Mouse (Mus musculus) brain, embryonic 14.5 days (tissue): ENCODE data around the gene Hectd4. TPM values are rescaled to one million over a fixed set of nuclear protein-coding genes. Genes with fewer than 3 reads are reported as not detected.
A peak's percentile ranks its signal among the peaks of the same experiment; 100 is the strongest.

Experiments used
- DNase-seq: peaks from one replicate; pipeline ENCODE4 v3.0.0-alpha.2; 2011; ENCODE audit warnings: low read depth
- CTCF ChIP-seq: fragments of 200-500 bp; IDR thresholded peaks from 2 replicates; pipeline ENCODE4 v1.5.1; 2012; ENCODE audit warnings: inconsistent platforms, mild to moderate bottlenecking, moderate library complexity, borderline replicate concordance; ENCODE audit not compliant: insufficient read depth, insufficient read length; ENCODE audit errors: extremely low read depth
- POLR2A ChIP-seq: fragments of 200-500 bp; IDR thresholded peaks from 2 replicates; pipeline ENCODE4 v1.6.1; 2012; ENCODE audit warnings: mild to moderate bottlenecking, inconsistent platforms, borderline replicate concordance; ENCODE audit not compliant: poor library complexity, insufficient read depth, insufficient read length, severe bottlenecking; ENCODE audit errors: extremely low read depth
- polyA plus RNA-seq: library from polyadenylated mRNA; depleted of rRNA; stranded (reverse); fragments of >200 nt; gene quantifications from 2 replicates; pipeline ENCODE4 v1.2.3, GENCODE M21; 2012

The Hectd4 gene
- polyA plus RNA-seq, 1 experiment: 75.7 TPM

DNA sequence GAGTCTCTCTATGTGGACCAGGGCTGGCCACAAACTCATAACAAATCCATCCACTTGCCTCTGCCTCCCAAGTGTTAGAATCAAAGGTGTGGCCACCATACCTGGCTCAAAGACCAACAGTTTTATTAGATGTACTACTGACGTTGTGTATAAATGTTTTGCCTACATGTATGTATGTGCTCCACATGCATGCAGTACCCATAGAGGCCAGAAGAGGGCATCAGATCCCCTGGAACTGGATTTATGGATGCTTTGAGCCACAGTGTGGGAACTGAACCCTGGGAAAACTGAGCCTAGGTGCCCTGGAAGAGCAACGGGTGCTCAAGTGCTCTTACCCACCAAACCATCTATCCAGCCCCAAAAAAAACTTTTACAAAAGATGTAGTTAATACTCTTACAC lies 160.7 kb downstream of the Hectd4 start:
- no peak for DNase-seq
- TF ChIP-seq POLR2A (no peak), CTCF (peak; percentile 48; the same call in 1 of the 2 replicates)

DNA sequence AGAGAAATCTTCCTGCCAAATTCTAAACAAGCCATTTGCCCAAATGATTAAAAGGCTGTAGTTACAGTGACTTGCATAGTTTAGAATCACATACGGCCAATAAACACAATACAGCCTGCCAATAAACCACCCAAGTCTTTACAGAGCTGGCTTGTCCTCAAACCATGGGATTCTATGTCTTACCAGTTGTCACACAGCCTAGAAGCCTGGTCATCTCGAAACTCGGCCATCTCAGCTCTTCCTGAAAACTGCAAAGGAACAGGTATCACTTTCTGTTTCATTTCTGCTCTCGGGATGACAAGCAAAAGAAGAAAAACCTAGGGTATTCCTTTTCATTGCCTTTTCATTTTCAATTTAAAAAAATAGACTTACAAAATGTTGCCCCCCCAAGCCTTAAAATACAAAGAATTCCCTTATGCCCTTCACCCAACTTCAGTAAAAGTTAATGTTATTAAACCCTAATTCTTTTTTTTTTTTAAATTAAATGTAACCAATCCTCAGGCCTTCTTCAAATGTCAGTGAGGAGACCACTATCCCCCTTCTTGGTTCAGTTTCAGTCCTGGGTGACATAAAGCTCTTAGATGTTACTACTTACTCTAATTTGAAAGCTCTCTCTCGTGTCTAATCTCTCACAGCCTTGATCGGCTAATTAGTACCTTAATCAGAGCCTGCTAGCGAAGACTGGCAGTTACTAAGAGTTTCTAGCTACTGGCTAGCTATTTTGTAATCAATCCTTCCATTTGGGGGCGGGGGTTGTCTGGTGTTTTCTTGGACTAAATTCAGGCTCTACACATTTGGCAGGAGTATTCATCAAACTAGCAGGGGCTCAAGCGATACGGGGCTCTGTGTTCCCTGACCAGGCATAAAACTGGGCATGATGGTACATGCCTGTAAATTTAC lies 164.1 kb downstream of the Hectd4 start:
- TF ChIP-seq CTCF (no peak), POLR2A (no peak)
- DNase-seq: peak; percentile 84

DNA sequence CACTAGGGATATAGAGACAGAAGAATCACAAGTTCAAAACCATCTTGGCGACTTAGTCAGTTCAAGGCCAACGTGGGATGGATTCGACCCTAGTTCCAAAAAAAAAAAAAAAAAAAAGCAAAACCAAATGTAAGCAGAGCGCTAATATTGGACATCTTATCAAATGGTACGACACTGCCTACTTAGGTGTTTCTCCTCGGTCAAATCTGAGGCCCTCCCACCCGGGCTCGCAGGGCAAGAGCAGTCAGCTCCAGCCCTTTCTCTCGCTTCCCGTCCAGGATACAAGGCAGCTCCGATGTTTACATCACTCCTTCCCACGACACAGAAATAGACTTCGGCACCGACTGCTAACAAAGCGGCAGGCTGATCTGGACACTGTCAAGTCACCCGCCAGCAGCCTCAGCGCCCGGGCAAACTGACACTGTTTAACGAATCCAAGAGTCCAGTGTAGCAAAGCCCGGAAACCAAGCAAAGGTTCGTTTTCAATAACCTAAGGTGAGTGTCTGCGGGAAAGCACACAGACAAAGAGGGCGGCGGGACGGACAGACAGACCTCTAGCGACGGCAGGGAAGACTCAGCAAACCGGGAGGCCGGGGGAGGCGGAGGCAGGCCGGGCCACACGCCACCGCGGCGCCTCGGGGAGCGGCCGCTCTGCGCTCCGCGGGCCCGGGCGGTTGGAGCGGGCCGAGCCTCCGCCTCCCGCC lies 164.9 kb downstream of the Hectd4 start:
- TF ChIP-seq POLR2A: no peak
- TF ChIP-seq CTCF: no peak
- DNase-seq: peak; percentile 73

DNA sequence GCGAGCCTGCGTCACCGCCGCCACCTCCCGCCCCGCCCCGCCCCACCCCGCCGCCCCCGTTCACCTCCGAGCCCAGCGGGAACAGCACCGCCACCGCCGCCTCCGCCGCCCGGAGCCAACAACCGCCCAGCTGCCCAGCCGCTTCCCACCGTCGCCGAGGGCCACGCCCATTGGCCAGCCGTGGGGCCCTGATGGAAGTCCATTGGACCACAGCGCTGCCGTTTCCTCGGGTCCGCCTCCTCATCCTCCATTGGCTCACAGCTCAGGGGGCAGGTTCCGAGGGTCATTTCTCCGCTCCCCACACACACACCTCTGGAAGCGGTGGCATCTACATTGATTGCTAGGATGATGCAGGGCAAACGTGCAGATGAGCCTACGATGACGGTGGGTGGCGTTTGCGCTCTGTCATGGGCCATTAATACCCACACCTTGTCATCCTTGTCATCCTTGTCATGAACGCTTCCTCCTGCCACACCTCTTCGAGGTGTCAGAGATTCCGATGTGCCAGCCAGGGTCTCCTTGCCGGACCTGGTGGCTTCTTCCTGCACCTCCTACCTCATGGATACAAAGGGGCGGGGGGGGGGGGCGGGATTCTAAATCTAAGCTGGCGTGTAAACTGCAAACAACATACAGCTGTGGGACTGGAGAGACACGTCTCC lies 165.6 kb downstream of the Hectd4 start, which contains the start of gene Trafd1:
Trafd1 (minus strand) TSS at position 172 of the 659 bp plus-strand sequence.
- peak; percentile 97 for DNase-seq
- peak; percentile 86 for TF ChIP-seq POLR2A
- no peak for TF ChIP-seq CTCF

DNA sequence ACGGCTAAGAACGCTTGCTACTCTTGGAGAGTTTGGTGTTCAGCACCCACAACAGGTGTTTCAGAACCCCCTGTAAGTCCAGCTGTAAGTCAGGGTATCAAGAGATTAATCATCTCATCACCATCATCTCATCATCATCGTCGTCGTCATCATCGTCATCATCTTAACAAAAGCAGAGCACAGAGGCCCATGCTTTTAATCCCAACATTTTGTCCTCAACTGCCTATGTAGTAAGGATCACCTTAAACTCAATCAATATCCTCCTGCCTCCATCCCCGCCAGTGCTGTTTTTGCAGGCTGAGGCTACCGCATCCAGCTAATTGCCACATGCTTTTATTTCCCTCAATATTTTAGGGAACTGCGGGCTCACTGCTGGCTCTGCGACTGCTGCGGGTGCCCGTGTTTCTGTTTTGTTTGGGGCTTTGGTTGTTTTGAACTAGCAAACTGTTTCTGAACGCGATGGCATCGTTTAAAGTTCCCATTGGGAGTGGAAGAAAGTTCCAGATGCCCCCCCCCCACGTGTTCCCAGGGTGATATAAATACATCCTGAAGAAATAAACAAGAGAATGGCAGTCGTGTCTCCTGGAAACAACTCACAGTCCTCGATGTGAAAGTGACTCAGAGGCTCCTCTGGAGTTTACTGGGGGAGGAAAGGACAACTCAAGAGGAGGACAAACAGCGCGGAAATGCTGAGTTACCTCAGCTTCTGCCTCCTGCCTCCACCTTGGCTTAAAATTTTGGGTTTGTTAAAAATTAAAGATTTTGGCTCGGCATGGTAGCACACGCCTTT lies 166.3 kb downstream of the Hectd4 start:
- TF ChIP-seq POLR2A (no peak), CTCF (no peak)
- peak; percentile 12 for DNase-seq

DNA sequence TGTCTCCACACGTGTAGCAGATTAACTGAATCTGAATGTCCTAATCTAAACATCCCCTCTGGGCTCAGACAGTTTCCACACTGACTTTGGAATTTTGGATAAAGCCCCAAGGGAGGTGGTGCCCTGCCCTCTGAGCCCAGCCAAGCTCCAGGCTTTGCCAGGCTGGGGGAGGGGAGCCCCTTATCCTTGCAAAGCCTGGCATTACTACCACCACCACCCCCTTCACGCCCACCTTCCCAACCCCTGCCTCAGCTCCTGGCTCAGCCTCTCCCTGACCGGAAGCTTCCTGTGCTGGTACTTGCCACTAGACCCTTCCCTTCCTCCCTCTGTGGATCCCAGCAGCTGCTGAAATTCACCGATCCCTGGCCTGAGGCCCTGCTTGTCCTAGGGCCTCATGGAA lies 167.1 kb downstream of the Hectd4 start:
- DNase-seq: no peak
- TF ChIP-seq POLR2A: no peak
- no peak for TF ChIP-seq CTCF

DNA sequence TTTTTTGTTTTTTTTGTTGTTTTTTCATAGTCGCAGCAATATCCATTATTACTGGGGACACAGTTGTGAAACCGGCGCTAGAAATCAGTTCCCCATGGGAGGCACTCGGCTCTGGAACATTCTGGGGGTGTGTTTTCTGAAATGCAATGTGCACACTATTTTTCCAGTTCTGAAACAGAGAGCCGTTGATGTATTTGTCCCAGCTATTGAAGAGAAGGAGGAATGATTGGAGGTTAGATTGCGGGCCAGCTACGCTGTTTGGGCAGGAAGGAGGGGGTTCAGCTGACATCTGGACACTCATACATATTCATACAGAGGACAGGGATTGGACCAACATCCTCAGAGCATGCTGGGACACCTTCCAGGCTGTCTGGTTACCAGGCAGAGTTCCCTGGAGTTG lies 169.1 kb downstream of the Hectd4 start:
- TF ChIP-seq CTCF: no peak
- TF ChIP-seq POLR2A: no peak
- DNase-seq: peak; percentile 34

DNA sequence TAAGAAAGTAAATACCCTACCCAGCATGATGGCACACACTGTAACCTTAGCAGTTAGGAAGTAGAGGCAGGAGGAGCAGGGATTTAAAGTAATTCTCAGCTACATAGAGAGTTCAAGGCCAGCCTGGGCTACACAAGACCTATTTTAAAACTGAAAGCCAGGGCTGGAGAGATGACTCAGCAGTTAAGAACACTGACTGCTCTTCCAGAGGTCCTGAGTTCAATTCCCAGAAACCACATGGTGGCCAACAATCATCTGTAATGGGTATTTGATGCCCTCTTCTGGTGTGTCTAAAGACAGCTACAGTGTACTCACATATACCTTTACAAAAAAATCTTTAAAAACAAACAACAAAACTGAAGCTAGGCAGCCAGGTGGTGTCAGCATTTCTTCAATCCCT lies 169.7 kb downstream of the Hectd4 start:
- TF ChIP-seq POLR2A (no peak), CTCF (no peak)
- DNase-seq: no peak

DNA sequence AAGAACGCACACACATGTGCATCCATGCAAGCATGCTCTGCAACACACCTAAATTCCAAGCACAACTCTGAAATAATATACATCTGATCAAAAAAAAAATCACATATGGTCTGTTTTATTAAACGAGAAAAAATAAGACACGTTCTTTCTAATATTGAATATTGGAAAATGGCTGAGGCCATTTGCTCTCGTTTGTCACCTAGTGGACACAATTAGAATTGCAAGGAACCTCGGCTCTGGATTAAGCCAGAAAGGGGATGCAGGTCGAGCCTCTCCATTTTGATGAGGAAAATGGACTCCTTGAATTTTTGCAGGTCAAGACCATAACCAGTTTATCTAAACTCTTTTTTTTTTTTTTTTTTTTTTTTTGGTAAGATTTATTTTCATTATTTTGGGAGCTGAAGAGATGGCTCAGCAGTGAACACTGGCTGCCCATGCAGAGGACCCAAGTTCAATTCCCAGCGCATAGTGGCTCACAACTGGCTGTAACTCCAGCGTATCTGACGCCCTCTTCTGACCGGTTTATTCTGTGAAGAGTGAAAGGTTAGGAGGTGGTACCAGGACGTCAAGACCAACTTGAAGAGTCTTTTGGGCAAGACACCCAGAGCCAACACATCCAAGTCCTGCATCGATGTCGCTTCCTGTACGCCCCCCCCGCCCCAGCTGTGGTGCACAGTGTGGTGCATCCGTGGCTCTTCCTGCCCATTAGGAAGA lies 172.8 kb downstream of the Hectd4 start:
- TF ChIP-seq CTCF (peak; percentile 69; the same call in 1 of the 2 replicates), POLR2A (no peak)
- DNase-seq: peak; percentile 59

DNA sequence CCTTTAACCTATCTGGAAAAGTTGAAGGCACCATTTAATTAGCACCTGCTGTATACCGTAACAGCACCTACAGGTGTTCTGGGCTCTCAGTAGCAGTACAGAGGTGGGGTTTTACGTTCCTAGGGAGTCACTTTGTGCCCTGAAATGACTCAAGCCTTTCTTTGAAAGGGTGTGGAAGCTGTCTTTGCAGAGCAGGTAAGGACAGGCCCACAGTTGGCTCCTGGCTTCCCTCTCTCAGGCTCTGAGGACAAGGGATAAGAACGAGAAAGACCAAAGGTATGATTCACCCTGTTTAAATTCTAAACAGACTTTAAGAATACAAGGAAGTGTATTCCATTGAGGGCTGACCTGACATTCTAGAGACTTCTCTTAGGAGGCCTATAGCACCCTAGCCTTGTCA lies 173.4 kb downstream of the Hectd4 start:
- TF ChIP-seq POLR2A (no peak), CTCF (no peak)
- DNase-seq: no peak

DNA sequence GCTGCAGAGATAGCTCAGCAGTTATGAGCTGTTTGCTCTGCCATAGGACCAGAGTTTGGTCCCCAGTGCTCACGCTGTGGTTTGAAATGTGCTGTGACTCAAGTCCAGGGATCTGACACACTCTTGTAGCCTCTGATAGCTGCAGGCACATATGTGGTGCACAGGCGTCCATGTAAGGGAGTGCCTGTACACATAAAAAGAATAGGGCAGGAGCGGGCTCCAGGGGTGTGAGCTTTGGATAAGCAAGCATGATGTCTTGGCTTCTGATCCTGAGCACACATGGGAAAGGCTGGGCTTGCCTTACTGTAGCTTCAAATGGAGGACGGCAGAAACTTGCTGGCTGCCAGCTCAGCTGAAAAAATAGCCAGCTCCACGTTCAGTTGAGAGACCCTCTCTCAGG lies 175.6 kb downstream of the Hectd4 start:
- no peak for TF ChIP-seq CTCF
- no peak for TF ChIP-seq POLR2A

More for the DNA sequence above, 175.6 kb downstream of the Hectd4 start:
- DNase-seq: no peak
